Mouse (Mus musculus) heart, postnatal 10 days (tissue): ENCODE measurements around the gene Gramd4. TPM values are rescaled to one million over a fixed set of nuclear protein-coding genes. Genes with fewer than 3 reads are reported as not detected.
"Not testable (repeated sequence)": the region's sequence is repeated elsewhere in the genome, so short reads cannot be mapped to it uniquely, and the experiment has no call there.

Experiments used
- DNase-seq, 2 experiments: peaks; one replicate each; pipeline ENCODE4 v3.0.0; 2021
- intact Hi-C: fragments of 180-260 bp; cut with DNase I; formaldehyde crosslinking; loops from one replicate; pipeline ENCODE4 v1.15.1; 2025
- total RNA-seq, 2 experiments: library from RNA; stranded (reverse); gene quantifications; 2 replicates each; pipeline ENCODE4 v1.2.3; 2021

Gene Gramd4
- total RNA-seq, 2 experiments from 2014 or later: 37.2 to 42.1 TPM

DNA sequence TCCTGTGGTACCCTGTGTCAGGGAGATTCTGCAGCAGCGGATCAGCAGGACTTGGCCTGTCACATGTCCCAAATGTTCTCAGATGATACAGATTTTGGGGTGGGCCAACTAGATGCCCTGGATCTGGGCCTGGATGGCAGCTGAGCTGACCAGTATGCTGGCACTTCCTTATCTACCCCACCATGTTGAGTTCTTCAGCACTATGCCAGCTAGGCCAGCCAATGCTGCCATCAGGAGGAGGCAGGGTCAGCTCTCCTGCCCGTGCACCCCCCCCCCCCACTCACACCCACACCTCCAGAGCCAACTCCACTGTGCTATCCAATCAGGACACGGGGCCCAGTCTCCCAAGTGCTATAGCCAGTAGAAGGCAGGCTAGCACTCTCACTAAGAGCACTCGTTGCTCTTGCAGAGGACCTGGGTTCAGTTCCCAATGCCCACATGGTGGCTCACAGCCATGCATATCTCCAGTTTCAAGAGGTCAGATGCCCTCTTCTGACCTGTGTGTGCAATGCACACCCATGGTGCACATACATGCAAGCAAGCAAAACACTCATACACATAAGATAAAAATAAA, 7.2 kb upstream of the Gramd4 start:
- intact Hi-C loops: loop anchor here (10.0 kb wide), 1 partner anchor 165 kb away; the partner anchor contains the start of gene Tbc1d22a
- peak; percentile 58 to 74 for DNase-seq

DNA sequence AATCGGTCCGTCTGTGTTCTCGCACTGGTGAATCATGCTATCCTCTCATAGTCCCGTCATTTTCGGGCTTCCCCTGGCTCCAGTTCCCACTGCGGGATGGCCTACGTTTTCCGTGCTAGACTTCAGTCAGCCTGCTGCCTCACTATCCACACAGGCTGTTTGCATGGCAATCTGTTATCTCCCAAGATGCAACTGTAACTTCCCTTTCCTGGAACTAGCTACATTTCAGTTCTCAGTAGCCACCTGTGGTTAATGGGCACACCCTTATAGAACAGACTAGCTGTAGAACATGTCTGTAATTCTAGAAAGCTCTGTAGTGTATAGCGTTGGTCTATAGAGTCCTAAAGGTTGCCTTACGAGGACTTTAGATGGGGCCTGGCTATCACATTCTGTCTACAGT, 6.3 kb upstream of the Gramd4 start:
- no peak for DNase-seq
- intact Hi-C loops: loop anchor here (10.0 kb wide), 1 partner anchor 164 kb away; the partner anchor contains the start of gene Tbc1d22a

GRCm38 (mm10) chr15:86051878-86052478, 5.5 kb upstream of the Gramd4 start:
- no peak for DNase-seq
- intact Hi-C loops: loop anchor here (10.0 kb wide), 1 partner anchor 163 kb away; the partner anchor contains the start of gene Tbc1d22a

GRCm38 (mm10) chr15:86053890-86054536, 3.5 kb upstream of the Gramd4 start:
- DNase-seq: peak; percentile 86 to 91

DNA sequence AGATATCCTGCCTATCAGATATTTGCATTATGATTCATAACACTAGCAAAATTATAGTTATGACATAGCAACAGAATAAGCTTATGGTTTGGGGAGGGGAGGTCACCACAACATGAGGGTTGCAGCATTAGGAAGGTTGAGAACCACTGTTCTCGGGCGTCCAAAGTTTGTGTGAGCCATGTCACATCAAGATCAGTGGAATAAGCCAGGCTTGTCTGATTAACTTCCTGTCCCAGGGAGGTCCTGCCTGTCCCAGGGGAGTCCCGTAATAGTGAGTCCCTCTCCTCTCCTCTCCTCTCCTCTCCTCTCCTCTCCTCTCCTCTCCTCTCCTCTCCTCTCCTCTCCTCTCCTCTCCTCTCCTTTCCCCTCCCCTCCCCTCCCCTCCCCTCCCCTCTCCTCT, 2.6 kb upstream of the Gramd4 start:
- DNase-seq: not testable (repeated sequence)
- intact Hi-C loops: loop anchor here (1.0 to 10.0 kb wide), 4 partner anchors 28 to 160 kb away; partner anchors contain the start of gene Tbc1d22a

More at GRCm38 (mm10) chr15:86053890-86054536, 3.5 kb upstream of the Gramd4 start:
- intact Hi-C loops: loop anchor here (1.0 to 10.0 kb wide), 4 partner anchors 29 to 161 kb away; partner anchors contain the start of gene Tbc1d22a

GRCm38 (mm10) chr15:86056221-86056760, 1.2 kb upstream of the Gramd4 start:
- intact Hi-C loops: loop anchor here (10.0 kb wide), 1 partner anchor 159 kb away; the partner anchor contains the start of gene Tbc1d22a
- peak in 1 of 2 experiments; percentile 47 for DNase-seq

DNA sequence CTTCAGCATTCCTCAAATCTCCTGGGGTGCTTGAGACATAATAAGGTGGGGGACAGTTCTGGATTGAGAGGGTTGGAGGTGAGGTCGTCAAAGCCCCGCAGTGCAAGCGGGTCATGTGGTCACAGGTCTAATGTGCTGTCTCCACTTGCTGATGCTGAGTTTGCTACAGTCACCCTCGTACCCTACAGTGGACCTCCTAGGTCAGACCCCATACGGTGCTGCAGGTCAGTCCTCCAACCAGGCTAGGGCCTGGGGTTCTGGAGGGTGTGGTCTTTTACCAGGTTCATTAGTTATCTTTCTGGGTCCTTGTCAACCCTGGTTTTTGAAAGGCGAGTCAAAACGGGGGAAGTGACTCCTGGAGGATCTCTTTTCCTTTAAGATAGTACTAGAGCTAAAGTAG, 413 bp downstream of the Gramd4 start:
- no peak for DNase-seq
- intact Hi-C loops: loop anchor here (10.0 kb wide), 1 partner anchor 157 kb away; the partner anchor contains the start of gene Tbc1d22a

- intact Hi-C loops: loop anchor here (10.0 kb wide), 1 partner anchor 156 kb away; the partner anchor contains the start of gene Tbc1d22a
- DNase-seq: peak; percentile 88 to 91
These were observed 960 bp downstream of the Gramd4 start for GRCm38 (mm10) chr15:86058394-86058915.

DNA sequence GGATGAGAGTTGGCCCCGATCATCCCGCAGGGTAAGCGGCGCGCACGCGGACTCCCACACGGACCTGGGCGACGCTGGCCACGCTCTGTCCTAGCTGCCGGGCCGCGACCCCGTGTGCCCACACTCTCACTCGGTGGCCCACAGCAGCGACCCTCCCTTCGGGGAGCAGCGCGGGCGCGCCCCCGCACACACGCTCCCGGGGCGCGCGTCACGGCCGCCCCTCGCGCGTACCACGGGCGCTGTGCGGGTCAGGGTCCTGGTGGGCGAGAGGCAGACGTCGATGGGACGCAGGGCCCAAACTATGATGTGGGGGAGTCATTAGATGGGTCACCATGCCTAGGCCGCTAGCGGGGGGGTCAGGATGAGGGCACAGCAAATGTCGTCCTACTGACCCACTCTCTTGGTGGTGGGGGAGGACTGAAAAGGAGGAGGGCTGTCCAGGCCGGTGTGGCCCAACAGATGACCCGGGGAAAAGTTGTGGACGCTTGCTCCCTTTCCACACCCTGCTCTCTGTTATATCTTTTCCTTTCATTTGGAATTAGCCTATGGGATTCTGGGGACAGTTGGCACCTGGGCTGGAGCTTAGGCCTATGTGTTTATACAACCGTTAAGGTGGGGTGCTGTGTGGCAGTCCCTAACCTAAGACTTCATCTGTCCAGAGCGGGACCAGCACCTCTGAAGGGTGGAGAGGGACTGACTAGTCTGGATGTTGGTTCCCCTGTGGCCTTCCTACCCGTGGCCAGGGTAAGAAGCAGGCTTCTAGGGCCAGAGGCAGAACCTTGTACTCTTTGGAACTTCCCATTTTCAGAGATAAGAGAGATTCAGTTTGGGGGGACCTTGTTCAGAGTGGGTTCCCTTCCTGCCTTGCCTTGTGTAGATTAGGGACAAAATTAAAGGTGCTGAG, 1.7 kb downstream of the Gramd4 start:
- intact Hi-C loops: loop anchor here (10.0 kb wide), 1 partner anchor 156 kb away; the partner anchor contains the start of gene Tbc1d22a
- DNase-seq: peak; percentile 54 to 61

DNA sequence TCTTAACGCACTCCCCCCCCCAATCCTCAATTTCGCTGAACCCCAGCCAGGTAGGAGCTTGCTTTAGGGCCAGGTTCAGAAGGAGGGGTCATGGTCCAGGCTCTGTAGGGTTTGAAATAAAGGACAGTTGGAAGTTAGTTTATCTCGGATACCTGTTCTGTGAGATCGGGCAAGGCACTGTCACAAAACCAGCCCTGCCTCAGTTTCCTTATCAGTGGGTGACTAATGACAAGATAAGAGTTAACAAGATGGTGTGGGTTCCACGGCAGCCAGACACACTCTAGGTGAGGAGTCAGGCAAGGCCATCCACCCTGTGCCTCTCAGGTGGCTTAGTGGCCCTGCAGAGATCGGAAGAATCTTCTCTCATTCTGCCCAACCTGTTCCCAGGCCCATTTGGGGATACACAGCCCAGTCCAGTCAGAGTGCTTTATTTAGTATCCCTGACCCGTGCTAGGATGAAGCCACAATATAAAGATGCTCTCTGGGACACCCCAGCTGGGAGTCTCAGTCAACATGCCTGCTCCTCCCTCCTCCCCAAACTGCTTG, 2.4 kb downstream of the Gramd4 start:
- peak in 1 of 2 experiments; percentile 4 for DNase-seq
- intact Hi-C loops: loop anchor here (10.0 kb wide), 1 partner anchor 155 kb away; the partner anchor contains the start of gene Tbc1d22a

- DNase-seq: peak; percentile 39 to 46
- intact Hi-C loops: no loop called here
These were observed 3.1 kb downstream of the Gramd4 start for GRCm38 (mm10) chr15:86060581-86060980.

DNA sequence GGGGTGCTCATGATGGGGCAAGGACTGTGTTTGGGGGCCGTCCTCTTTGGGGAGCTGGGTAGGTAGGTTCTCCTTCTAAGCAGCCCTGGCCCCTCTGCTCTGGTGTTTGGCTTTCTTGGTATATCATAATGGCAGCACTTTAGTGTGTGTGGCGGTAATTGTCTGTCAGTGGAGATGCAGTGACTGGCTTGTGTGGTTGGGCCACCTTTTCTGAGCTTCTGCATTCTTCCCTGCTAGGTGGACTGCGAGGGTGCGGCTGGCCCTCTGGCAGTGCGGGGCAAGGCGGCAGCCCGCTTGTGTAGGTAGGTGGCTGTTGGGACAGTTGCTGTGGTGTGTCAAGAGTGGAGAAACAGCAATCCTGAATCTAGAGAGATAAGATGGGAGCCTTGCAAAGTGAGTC, 3.7 kb downstream of the Gramd4 start:
- intact Hi-C loops: no loop called here
- DNase-seq: no peak

DNA sequence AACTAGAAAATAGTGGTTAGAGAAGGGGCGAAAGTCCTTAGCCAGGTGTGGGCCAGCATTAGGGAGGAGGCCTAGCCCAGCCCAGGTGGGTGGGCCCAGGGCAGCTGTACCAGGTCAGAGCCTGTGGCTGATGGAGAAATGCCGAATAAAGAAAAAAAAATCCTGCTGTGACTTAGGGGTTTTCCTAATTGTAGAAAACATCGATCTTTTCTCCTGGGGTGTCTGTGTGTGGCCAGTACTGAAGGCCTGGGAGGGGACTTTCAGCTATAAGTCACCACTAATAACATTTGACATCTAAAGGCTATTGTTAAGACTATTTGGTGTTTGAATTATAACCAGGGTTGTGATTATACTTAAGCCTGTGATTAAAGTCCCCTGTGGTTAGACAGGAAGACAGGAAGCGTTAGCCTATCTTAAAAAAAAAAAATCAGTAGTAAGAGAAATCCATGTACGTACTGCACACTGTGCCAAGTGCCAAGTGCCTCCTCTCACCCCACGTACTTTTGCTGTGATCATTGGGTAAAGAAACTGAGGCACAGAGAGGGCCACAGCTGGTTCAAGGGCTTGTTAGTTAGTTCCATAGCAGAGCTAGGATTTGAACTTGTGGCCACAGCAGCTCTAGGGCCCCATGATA, 4.5 kb downstream of the Gramd4 start:
- intact Hi-C loops: loop anchor here (2.0 kb wide), 1 partner anchor 17 kb away; no protein-coding TSS in a partner anchor
- DNase-seq: no peak

DNA sequence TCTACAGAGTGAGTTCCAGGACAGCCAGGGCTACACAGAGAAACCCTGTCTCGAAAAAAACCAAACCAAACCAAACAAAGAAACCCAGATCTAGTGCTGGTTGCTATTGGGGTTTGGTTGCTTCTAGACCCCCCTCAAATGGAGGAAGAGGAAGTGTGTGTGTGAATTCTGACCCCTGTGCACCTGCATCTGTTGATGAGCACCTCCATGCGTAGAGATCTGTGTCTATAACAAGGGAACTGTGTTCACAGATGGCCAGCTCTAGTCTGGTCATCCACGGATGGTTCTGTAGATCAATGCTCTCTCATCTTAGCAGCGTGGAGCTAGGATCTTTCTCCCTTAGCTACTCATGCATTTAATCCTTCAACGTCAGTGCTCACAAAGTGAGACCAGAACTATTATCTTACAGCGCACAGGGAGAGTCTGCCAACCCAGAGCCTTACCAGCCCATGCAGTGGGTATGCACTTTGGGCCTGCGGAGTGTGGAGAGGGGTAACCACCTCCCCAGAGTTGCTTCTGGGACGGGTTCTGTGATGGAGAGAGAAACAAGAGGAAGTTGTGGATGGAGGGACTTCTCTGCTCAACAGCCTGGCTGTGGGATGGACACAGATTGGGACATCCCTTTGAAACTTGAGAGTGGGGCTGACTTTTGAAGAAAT, 6.8 kb downstream of the Gramd4 start:
- DNase-seq: no peak
- intact Hi-C loops: no loop called here

DNA sequence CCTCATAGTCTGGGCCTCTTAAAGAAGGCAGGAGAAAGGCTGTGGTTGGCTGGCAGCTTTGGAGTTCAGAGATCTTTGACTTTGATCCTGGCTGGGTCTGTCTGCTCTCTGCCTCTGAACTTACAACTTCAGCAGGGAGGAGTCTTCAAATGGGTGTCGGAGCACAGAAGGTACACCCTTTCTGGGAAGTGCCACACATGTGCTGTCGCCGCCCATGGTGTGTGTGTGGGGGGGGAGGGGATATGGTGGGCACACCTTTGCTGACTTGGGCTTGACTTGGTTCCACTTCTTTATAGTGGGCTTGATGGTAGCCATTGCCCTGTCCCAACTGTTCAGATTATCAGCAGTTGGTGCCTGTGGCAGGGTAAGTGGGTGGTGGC, 7.3 kb downstream of the Gramd4 start:
- intact Hi-C loops: no loop called here
- no peak for DNase-seq

GRCm38 (mm10) chr15:86065367-86065766, 7.9 kb downstream of the Gramd4 start:
- DNase-seq: no peak
- intact Hi-C loops: no loop called here

DNA sequence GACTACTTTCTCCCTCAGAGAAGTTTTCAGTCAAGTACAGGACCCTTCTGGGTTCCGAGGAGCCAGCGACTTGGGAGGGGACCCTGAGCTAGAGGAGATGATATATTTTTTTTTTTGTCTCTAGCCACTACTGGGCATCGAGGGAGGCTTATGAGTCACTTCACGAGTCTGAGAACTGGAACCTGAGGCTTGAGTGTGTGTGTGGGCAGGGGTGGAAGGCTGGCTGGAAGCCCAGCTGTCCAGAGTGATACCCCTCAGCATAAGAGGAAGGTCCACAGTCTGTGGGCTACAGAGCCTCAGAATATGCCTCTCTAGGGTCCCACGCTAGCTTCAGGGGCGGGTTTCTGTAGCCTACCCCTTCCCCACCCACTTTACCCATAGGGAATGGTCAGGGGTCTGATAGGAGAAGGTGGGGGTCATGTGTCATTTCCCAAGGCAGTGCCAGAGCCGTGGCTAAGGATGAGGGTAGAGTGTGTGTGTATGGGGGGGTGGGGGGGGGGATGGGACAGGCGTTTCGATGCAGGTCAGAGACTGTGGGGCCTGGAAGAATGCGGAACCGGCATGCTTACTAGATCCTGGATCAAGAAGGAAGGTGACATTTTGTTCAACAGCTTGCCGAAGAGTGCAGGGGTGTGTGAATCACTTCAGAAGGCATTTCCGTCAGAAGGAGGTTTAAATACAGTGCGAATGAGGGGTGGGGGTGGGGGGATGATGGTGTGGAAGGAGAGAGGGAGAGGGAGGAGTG, 9.5 kb downstream of the Gramd4 start:
- intact Hi-C loops: no loop called here
- DNase-seq: no peak

DNA sequence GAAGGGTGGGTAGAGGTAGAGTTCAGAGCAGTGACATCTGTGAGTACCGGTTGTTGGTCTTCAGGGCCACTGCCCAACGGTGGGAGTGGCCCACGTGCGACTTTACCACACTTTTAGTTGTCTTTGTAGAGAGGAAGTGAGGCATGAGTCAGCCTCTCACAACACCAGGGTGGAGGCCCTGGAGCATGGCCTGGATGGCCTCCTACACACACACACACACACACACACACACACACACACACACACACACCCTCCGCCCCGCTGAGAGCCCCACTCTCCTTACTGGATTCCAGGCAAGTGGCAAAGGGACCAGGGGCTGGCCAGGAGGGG, 10.1 kb downstream of the Gramd4 start:
- peak; percentile 41 to 53 for DNase-seq
- intact Hi-C loops: no loop called here
